Mouse (Mus musculus): ENCODE measurements at regions not wholly inside any gene's neighbourhood (a gene's known extent, or its start where the extent isn't known, plus 50 kb on each side); places are given as distances from the start of the nearest gene placed in this dataset.

DNA sequence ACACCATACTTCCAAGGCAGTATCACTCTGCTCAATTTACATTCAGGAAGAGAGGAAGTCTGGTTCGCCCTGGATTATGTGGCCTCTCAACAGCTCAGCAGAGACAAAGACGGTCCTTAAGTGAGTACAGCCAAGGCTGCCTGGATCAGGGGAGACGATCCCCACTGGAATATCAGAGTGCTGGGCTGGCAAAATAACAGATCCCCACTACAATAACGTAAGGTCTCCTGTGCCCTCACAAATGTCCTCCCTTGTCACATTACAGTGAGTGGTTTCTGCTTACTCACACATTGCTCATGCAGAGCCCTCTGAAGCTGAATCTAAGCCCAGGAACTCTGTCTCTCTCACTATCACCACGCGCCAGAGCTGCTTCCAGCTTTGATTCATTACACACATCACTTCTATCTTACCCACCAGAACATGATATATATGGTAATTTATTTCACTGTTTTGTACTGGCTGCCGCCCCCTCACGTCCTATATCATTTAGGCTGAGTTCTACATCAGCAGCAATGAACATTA, 544.1 kb upstream of the Tusc1 start:
- TF ChIP-seq CTCF (IDR thresholded peaks at IDR 0.05; ENCODE audit: insufficient read depth, low read length) (no peak), POLR2A (IDR thresholded peaks at IDR 0.05; ENCODE audit: borderline replicate concordance, extremely low read depth, low read depth, low read length) (no peak)
